Mouse (Mus musculus) megakaryocyte, adult 5-6 weeks (primary cell): ENCODE data around the gene Ccdc177. TPM values are rescaled to one million over a fixed set of nuclear protein-coding genes. Genes with fewer than 3 reads are reported as not detected.
"Not testable (repeated sequence)": the region's sequence is repeated elsewhere in the genome, so short reads cannot be mapped to it uniquely, and the experiment has no call there.

ENCODE experiments used
- ATAC-seq: 2 replicates; pipeline ENCODE4 v1.8.0; 2016; ENCODE audit warnings: mild to moderate bottlenecking, inconsistent platforms; ENCODE audit not compliant: poor library complexity, severe bottlenecking
- total RNA-seq, 2 experiments: library from RNA; stranded (forward) in 1 of 2; stranded (reverse) in 1 of 2; fragments of 153-499, 151-499 nt in 1 of 2; fragments of 221-1000, 200-1000 nt in 1 of 2; gene quantifications; 2 replicates each; pipeline versions ENCODE4 v1.2.3 to v1.2.4; 2015 to 2017

Gene Ccdc177
- total RNA-seq (2015) (not detected in 2 replicates), total RNA-seq (2017) (not detected in 2 replicates)

- peak; percentile 88 for ATAC-seq
Measured at GRCm38 (mm10) chr12:80760396-80760801, at the start of gene Ccdc177. TSS of gene Ccdc177 (minus strand) at chr12:80760687.

DNA sequence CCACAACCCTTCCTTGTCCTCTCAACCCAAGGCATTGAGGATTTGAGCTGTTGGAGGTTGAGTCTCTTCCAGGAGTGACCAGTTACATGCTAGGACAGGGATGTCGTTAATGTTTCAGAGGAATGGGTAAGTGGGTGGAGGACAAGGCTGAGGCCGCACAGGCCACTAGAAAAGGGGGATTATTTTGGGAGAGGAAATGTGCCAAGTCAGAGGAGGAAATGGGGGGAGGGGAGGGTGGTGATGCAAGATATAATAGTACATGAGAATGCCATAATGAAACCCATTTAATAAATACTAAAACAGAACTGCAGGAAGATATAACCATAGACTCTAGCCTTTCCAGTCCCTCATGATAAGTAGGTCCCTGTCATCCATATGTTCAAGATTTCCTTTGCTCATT lies 49.5 kb upstream of the Ccdc177 start:
- no peak for ATAC-seq

GRCm38 (mm10) chr12:80807451-80808085 lies 47.1 kb upstream of the Ccdc177 start:
- ATAC-seq, result peak; percentile 39

GRCm38 (mm10) chr12:80804861-80805428 lies 44.5 kb upstream of the Ccdc177 start:
- ATAC-seq, result 0 out of 2 replicates have a peak, but pooled peaks have one; percentile 17

DNA sequence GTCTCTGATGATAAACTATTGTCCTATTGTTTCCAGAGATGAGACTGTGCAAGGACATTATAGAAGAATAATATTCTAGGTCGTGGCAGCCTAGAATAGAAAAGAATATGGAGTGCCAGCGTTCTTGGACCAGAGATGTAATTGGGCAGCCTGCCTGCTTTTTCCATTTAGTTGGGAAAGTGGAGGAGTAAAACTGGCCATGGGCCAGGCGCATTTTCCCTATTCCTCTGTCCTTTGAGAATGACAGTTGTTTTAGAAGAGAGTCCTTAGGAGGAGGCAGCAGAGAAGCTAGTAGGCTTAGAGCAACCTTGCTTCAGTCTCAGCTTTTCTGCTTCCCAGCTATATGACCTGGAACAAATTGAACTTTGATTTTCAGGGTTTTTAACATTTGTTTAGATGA lies 43.4 kb upstream of the Ccdc177 start:
- no peak for ATAC-seq

DNA sequence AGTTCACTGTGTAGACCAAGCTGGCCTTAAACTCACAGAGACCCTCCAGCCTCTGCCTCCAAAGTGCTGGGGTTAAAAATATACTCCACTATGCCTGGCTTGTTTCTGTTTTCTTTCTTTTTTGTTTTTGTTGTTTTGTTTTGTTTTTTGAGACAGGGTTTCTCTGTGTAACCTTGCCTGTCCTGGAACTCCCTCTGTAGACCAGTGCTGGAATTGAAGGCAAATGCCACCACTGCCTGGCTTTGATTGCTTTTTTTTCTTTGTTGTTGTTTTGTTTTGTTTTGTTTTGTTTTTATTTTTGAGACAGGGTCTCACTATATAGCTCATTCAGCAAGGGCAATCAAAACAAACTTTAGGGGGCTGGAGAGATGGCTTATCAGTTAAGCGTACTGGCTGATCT lies 41.0 kb upstream of the Ccdc177 start:
- no peak for ATAC-seq

- ATAC-seq, result no peak
Measured at GRCm38 (mm10) chr12:80800156-80800555, 39.7 kb upstream of the Ccdc177 start.

GRCm38 (mm10) chr12:80798271-80798670 lies 37.8 kb upstream of the Ccdc177 start:
- no peak for ATAC-seq

DNA sequence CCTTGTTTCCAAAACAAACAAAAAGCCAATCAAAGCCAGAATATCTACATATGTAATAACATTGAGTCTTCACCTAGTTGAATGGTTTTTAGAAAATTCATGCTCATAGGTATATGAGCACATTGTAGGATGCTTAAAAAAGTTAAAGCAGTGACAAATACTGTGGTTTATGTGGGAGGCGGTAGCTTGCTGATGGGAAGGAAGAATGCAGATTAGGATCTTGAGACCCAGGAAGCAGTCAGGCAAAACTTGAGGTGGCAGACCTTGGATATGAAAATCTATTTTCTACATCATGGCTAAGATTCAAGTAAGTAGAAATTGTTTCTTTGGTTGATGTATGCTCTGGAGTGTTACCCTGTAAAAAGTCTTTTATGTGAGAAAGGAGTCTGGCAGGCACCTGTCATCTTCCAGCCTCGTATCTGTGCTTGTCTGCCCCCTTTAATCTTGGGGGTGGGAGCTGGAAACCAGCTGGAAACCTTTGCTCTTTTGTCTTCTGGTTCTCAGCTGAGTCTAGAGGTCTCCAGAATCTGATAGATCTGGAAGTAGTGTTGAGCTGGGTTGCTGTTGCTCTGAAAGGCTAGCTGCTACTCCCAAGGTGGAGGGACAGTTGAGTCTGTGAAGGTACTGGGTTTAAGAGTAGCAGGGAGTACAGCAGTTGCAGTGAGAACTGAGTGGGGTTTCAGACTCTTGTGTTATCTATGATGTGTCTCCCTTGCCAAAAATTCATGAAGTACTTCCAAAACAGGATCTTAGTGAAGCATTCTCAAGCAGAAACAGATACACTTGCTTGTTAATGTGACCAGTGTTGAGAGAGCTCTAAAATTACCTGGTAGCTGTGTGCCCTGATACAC lies 34.7 kb upstream of the Ccdc177 start:
- no peak for ATAC-seq

DNA sequence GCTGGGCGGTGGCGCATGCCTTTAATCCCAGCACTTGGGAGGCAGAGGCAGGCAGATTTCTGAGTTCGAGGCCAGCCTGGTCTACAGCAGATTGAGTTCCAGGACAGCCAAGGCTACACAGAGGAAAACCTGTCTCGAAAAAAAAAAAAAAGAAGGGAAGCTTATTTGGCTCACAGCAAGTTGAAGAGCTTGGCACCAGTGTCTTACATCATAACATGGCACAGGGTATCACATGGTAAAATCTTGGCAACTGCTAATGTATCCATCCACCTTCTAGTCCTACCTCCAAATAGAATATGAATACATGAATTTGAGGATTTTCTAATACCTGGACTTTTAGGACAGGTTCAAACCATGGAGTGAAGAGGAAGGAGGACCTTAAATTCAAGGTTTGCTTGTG lies 34.0 kb upstream of the Ccdc177 start:
- no peak for ATAC-seq

DNA sequence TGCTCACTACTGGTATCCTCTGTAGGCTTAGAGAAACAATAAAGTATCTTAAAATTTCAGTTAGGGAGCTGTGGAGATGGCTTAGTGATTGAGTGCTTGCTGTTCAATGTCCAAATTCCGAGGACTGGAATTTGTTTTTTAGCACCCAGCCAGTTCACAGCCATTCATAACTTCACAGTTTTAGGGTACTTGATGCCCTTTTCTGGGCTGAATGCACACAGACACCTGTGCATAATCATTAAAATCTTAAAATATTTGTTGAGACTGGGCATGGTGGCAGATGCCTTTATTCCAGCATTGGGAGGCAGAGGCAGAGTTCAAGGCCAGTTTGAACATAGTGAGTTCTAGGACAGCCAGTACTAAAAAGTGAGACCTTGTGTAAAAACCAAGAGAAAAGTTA lies 33.0 kb upstream of the Ccdc177 start:
- no peak for ATAC-seq

DNA sequence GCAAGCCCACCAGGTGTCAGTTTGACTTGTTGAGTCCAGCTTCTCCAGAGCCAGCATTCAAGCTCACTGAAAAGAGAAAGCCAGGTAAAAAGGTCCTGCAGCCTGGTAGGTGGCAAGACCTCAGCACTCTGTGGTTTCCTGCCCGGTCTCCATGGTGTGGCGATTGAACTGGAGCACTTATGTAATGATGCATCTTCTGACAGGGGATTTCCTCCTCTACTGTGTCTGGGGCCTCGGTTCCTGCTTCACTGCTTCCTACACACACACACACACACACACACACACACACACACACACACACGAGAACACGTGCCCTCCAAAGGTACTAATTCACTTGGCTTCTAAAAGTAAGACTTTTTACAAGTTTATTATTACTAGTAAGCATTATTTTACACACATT lies 32.4 kb upstream of the Ccdc177 start:
- ATAC-seq, result peak; percentile 43

- ATAC-seq, result 0 out of 2 replicates have a peak, but pooled peaks have one; percentile 12
Measured at GRCm38 (mm10) chr12:80791571-80792444, 31.3 kb upstream of the Ccdc177 start.

- ATAC-seq, result peak; percentile 23
Measured at GRCm38 (mm10) chr12:80790700-80791570, 30.4 kb upstream of the Ccdc177 start.

DNA sequence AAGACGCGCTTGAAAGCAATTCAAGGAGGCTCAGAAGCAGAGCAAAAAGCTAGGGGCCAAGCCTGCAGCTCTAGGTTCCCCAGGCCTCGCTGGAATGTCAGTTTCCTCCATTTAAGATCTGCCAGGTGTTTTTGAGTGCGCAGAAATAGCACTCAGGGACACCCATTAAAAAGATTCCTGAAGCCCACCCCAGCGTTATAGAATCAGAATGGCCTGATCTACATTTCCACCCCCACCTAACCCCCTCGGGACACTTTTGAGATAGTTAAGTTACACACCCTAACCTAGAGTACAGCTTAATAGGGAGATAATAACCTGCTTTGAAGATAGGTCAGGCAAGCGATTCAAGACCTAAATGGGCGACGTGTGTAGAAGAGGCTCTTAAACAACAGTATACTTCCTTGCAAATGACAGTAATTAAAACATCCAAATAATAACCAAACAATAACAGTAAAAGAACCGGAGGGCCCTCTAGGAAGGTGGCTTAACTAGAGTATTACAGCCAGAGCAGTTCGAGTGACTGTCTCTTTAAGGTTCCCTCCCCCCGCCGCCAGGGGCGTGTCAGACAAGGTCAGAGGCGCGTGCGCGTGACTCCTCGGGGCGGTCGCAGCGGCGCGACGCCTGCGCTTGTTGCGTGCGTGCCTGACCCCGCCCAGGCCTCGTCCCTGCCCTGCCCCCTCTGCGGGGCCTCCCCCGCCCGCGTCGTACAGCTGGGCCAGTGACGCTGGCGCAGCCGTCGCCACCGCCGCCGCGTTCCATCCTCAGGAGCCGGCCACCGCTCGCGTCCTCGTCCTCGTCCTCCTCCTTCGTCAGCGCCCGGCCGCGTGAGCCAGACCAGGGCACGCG lies 29.6 kb upstream of the Ccdc177 start, which contains the start of gene Susd6:
Gene Susd6, plus strand, starts transcription at position 662 of the 846 bp plus-strand sequence.
- peak; percentile 91 for ATAC-seq

GRCm38 (mm10) chr12:80789276-80789675 lies 28.8 kb upstream of the Ccdc177 start:
- not testable (repeated sequence) for ATAC-seq

GRCm38 (mm10) chr12:80788188-80788587 lies 27.7 kb upstream of the Ccdc177 start:
- ATAC-seq, result no peak

- no peak for ATAC-seq
Measured at GRCm38 (mm10) chr12:80787604-80788003, 27.1 kb upstream of the Ccdc177 start.

DNA sequence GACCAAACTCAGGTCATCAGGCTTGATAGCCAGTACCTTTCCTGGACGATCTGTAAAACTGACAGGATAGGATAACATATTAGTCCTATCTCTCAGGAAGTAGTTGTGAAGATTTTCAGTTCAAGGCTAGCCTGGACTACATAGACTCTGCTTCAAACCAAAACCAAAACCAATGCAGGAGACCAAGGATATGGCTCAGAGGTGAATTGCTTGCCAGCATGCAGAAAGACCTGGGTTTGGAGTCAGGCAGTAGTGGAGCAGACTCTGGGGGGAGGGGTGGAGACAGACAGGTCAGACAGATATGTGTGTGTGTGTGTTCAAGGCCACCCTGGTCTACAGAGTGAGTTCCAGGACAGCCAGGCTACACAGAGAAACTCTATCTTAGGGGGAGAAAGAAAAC lies 26.1 kb upstream of the Ccdc177 start:
- ATAC-seq, result no peak
